Mouse (Mus musculus): ENCODE measurements around the gene Sars2. TPM values are rescaled to one million over a fixed set of nuclear protein-coding genes. Genes with fewer than 3 reads are reported as not detected.
"Not testable (repeated sequence)": the region's sequence is repeated elsewhere in the genome, so short reads cannot be mapped to it uniquely, and the experiment has no call there.

The Sars2 gene
- polyA plus RNA-seq, 1 experiment, result 21.5 TPM

DNA sequence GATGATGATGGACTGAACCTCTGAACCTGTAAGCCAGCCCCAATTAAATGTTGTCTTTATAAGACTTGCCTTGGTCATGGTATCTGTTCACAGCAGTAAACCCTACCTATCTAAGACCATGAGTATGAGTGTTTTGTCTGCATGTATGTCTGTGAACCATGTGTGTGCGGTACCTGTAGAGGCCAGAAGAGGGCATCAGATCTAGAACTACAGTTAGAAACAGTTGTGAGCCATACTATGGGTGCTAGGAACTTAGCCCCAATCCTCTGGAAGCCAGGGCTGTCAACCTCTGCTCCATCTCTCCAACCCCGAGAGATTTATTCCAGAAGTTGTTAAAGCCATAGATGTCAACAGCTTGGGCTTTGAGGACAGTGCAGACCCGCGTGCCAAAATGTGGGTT, 41.5 kb upstream of the Sars2 start:
- no peaks in the 10 kb centered on the region for H3K27me3 ChIP-seq (ENCODE audit: control insufficient read depth, insufficient read depth, low read length)
- H3K4me3 ChIP-seq (ENCODE audit: extremely low read depth, insufficient read depth, insufficient read length), result no peak overlapping the region
- DNase-seq (ENCODE audit: low read depth in 1 of 2, low spot score in 2 of 2), result no peak
- TF ChIP-seq POLR2A (IDR thresholded peaks at IDR 0.05; ENCODE audit: low read depth, low read length) (no peak), CTCF (IDR thresholded peaks at IDR 0.05; ENCODE audit: extremely low read depth, insufficient read depth, insufficient read length, insufficient replicate concordance) (no peak)
- H3K27ac ChIP-seq (ENCODE audit: insufficient read depth, low read length), result no peak overlapping the region
- whole genome bisulfite sequencing, result 94% methylated on average over 4 of the region's 4 CpGs
- H3K4me1 ChIP-seq (ENCODE audit: control insufficient read depth, insufficient read depth, insufficient read length), result no peaks in the 10 kb centered on the region; the same call in 1 of the 2 replicates
- no peaks in the 10 kb centered on the region for H3K36me3 ChIP-seq (ENCODE audit: control insufficient read depth, insufficient read depth, low read length)

DNA sequence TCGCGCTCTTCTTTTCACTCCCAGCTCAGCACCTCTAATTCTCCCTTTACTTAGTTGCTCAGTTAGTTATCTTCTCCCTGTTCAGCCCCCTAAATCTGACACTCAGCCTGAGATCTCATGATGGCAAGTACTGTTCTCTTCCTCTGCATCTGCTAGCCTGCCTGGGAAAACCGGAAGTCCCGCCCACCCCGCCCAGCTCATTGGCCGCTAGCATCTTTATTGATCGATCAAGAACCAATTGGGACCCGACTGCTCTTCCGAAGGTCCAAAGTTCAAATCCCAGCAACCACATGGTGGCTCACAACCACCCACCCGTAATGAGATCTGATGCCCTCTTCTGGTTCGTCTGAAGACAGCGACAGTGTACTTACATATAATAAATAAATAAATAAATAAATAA, 40.5 kb upstream of the Sars2 start:
- not testable (repeated sequence) for H3K27ac ChIP-seq (ENCODE audit: insufficient read depth, low read length)
- 91% methylated on average over 12 of the region's 12 CpGs for WGBS

DNA sequence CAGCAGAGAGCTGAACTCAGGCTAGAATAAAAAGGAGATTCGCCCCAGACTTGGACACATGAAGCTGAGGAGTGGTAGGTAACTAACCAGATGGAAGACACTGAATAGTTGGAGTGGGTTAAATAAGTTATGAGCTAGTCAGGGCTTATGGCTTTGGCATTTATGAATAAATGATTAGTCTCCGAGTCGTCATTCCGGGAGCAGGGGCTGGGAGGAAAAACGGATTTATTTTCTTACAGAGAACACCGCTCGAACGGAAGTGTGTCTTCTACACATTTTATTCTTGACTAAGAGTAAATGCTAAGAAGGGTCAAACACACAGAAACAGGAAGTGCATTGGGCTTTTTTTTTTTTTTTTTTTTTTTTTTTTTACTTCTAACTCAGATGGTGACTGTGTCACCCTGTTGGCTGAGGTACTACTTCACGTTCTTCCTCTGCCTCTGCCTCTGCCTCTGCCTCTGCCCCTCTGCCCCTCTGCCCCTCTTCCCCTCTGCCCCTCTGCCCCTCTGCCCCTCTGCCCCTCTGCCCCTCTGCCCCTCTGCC, 39.1 kb upstream of the Sars2 start:
- WGBS, result 7% methylated on average over 9 of the region's 9 CpGs
- H3K36me3 ChIP-seq (ENCODE audit: control insufficient read depth, insufficient read depth, low read length), result no peaks in the 10 kb centered on the region
- peak overlapping the region; percentile 45 for H3K27ac ChIP-seq (ENCODE audit: insufficient read depth, low read length)
- DNase-seq (ENCODE audit: low read depth in 1 of 2, low spot score in 2 of 2), result no peak
- H3K27me3 ChIP-seq (ENCODE audit: control insufficient read depth, insufficient read depth, low read length), result no peaks in the 10 kb centered on the region
- TF ChIP-seq CTCF (IDR thresholded peaks at IDR 0.05; ENCODE audit: extremely low read depth, insufficient read depth, insufficient read length, insufficient replicate concordance) (no peak), POLR2A (IDR thresholded peaks at IDR 0.05; ENCODE audit: low read depth, low read length) (no peak)
- no peak overlapping the region for H3K4me3 ChIP-seq (ENCODE audit: extremely low read depth, insufficient read depth, insufficient read length)
- H3K4me1 ChIP-seq (ENCODE audit: control insufficient read depth, insufficient read depth, insufficient read length), result no peaks in the 10 kb centered on the region; the same call in 1 of the 2 replicates

More for the DNA sequence above, 40.5 kb upstream of the Sars2 start:
- not testable (repeated sequence) for DNase-seq (ENCODE audit: low read depth in 1 of 2, low spot score in 2 of 2); H3K4me1 ChIP-seq (ENCODE audit: control insufficient read depth, insufficient read depth, insufficient read length); H3K27me3 ChIP-seq (ENCODE audit: control insufficient read depth, insufficient read depth, low read length); H3K4me3 ChIP-seq (ENCODE audit: extremely low read depth, insufficient read depth, insufficient read length); H3K36me3 ChIP-seq (ENCODE audit: control insufficient read depth, insufficient read depth, low read length)

DNA sequence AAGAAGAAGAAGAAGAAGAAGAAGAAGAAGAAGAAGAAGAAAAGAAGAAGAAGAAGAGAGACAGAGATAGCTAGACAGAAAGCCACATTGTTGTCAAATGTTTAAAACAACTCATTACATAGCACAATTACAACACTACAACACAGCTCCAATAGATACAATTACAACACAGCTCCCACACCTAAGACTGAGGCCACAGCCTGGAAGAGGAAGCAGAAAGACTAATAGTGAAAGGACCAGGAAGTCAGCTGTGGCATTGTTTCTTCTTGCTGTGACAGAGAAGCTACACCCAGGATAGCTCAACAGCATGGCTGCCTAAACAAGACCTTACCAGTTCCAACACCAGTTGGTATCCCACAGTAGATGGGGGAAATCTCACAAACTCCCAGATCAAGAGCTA, 32.3 kb upstream of the Sars2 start:
- TF ChIP-seq CTCF (IDR thresholded peaks at IDR 0.05; ENCODE audit: extremely low read depth, insufficient read depth, insufficient read length, insufficient replicate concordance), result no peak
- TF ChIP-seq POLR2A (IDR thresholded peaks at IDR 0.05; ENCODE audit: low read depth, low read length), result no peak
- H3K36me3 ChIP-seq (ENCODE audit: control insufficient read depth, insufficient read depth, low read length), result no peaks in the 10 kb centered on the region
- no peaks in the 10 kb centered on the region for H3K27me3 ChIP-seq (ENCODE audit: control insufficient read depth, insufficient read depth, low read length)
- no peaks in the 10 kb centered on the region for H3K4me1 ChIP-seq (ENCODE audit: control insufficient read depth, insufficient read depth, insufficient read length)
- no peak for DNase-seq (ENCODE audit: low read depth in 1 of 2, low spot score in 2 of 2)
- H3K4me3 ChIP-seq (ENCODE audit: extremely low read depth, insufficient read depth, insufficient read length), result no peak overlapping the region
- H3K27ac ChIP-seq (ENCODE audit: insufficient read depth, low read length), result no peak overlapping the region

DNA sequence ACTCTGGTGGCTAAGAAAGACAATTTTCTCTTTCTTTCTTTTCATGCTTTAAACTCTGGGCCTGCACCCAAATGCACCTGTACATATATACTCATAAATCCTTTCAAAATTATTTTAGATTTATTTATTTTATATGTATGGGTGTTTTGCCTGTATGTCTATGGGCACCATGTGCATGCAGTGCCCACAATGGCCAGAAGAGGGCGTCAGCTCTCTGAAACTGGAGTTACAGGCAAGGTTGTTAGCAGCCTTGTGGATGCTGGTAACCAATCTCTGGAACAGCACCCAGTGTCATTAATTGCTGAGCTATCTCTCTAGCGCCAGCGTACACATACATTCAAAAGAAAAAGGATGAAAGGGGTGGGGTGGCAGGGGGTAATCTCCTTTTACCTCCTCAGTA, 30.8 kb upstream of the Sars2 start:
- H3K27me3 ChIP-seq (ENCODE audit: control insufficient read depth, insufficient read depth, low read length), result no peaks in the 10 kb centered on the region
- no peaks in the 10 kb centered on the region for H3K4me1 ChIP-seq (ENCODE audit: control insufficient read depth, insufficient read depth, insufficient read length)
- no peak overlapping the region for H3K27ac ChIP-seq (ENCODE audit: insufficient read depth, low read length)
- TF ChIP-seq POLR2A (IDR thresholded peaks at IDR 0.05; ENCODE audit: low read depth, low read length), result no peak
- TF ChIP-seq CTCF (IDR thresholded peaks at IDR 0.05; ENCODE audit: extremely low read depth, insufficient read depth, insufficient read length, insufficient replicate concordance), result no peak
- DNase-seq (ENCODE audit: low read depth in 1 of 2, low spot score in 2 of 2), result no peak
- H3K4me3 ChIP-seq (ENCODE audit: extremely low read depth, insufficient read depth, insufficient read length), result no peak overlapping the region
- H3K36me3 ChIP-seq (ENCODE audit: control insufficient read depth, insufficient read depth, low read length), result no peaks in the 10 kb centered on the region
- 68% methylated on average over 3 of the region's 3 CpGs for WGBS

DNA sequence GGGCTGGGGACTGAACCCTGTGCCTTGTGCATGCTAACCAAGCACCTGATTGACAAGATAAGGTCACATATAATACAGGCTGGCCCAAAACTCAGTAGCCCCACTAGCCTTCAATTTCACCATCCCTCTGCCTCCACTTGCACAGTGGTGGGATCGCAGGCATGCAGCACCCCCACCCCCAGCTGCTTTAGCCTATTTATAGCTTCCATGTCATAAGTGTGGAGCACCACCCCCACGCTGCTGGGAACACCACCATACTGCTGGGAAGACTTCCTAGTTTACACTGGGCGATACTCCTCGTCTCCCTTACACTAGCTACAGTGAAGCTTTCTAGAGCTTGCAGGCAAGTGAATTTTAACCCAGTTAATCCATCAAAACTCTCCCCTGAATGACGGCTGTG, 27.1 kb upstream of the Sars2 start:
- Histone ChIP-seq H3K4me1 (ENCODE audit: control insufficient read depth, insufficient read depth, insufficient read length) (no peaks in the 10 kb centered on the region), H3K36me3 (ENCODE audit: control insufficient read depth, insufficient read depth, low read length) (no peaks in the 10 kb centered on the region), H3K27ac (ENCODE audit: insufficient read depth, low read length) (no peak overlapping the region), H3K4me3 (ENCODE audit: extremely low read depth, insufficient read depth, insufficient read length) (no peak overlapping the region), H3K27me3 (ENCODE audit: control insufficient read depth, insufficient read depth, low read length) (no peaks in the 10 kb centered on the region)
- WGBS, result 95% methylated on average over 5 of the region's 5 CpGs
- DNase-seq (ENCODE audit: low read depth in 1 of 2, low spot score in 2 of 2), result no peak
- no peak for TF ChIP-seq POLR2A (IDR thresholded peaks at IDR 0.05; ENCODE audit: low read depth, low read length)
- TF ChIP-seq CTCF (IDR thresholded peaks at IDR 0.05; ENCODE audit: extremely low read depth, insufficient read depth, insufficient read length, insufficient replicate concordance), result no peak

DNA sequence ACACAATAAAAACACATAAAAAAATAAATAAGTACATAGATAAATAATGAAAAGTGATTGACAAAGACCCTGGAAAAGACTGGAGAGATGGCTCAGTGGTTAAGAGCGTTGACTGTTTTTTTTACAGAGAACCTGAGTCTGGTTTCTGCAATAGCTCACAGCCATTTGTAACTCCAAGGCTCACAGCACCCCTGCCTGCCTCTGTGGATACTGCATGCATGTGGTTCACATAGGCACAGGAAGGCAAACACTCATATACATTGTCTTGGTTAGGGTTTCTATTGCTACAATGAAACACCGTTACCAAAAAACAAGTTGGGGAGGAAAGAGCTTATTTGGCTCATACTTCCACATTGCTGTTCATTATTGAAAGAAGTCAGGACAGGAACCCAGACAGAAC, 26.2 kb upstream of the Sars2 start:
- no peaks in the 10 kb centered on the region for H3K36me3 ChIP-seq (ENCODE audit: control insufficient read depth, insufficient read depth, low read length)
- H3K27me3 ChIP-seq (ENCODE audit: control insufficient read depth, insufficient read depth, low read length), result no peaks in the 10 kb centered on the region
- TF ChIP-seq CTCF (IDR thresholded peaks at IDR 0.05; ENCODE audit: extremely low read depth, insufficient read depth, insufficient read length, insufficient replicate concordance) (no peak), POLR2A (IDR thresholded peaks at IDR 0.05; ENCODE audit: low read depth, low read length) (no peak)
- H3K4me1 ChIP-seq (ENCODE audit: control insufficient read depth, insufficient read depth, insufficient read length), result no peaks in the 10 kb centered on the region
- H3K27ac ChIP-seq (ENCODE audit: insufficient read depth, low read length), result no peak overlapping the region
- DNase-seq (ENCODE audit: low read depth in 1 of 2, low spot score in 2 of 2), result no peak
- no peak overlapping the region for H3K4me3 ChIP-seq (ENCODE audit: extremely low read depth, insufficient read depth, insufficient read length)
- WGBS, result 91% methylated on average over 2 of the region's 2 CpGs

All from spleen, adult 2 months (tissue).